Mouse (Mus musculus): ENCODE measurements around the gene Stk39.

- TF ChIP-seq HCFC1 (IDR thresholded peaks at IDR 0.05; ENCODE audit: borderline replicate concordance, insufficient read depth, low read length) (no peak), CHD2 (IDR thresholded peaks at IDR 0.05; ENCODE audit: low read depth, low read length) (no peak)
These were observed 300.8 kb downstream of the Stk39 start for GRCm38 (mm10) chr2:68171306-68171705.

Measured in ES-E14 (cell line).